Mouse (Mus musculus) B cell, adult 62 days (primary cell): ENCODE measurements around the gene Ttc32. TPM values are rescaled to one million over a fixed set of nuclear protein-coding genes. Genes with fewer than 3 reads are reported as not detected.

Source experiments
- total RNA-seq: library from RNA; stranded (reverse); gene quantifications from 4 replicates; pipeline ENCODE4 v1.2.4, GENCODE M21; 2023

Ttc32 gene
- total RNA-seq = 14.7 to 17.5 TPM (median 15.9 TPM) in 4 replicates

GRCm38 (mm10) chr12:9029888-9030723 is at the start of gene Ttc32:
Gene Ttc32 (plus strand): TSS chr12:9029997.

Other genes starting within 250 kb of the Ttc32 start
- 94.7 to 103 TPM (median 99.8 TPM) in 4 replicates for gene Laptm4a, start 108.3 kb upstream of the Ttc32 start, total RNA-seq
- not detected in 4 replicates for gene Matn3, start 82.1 kb upstream of the Ttc32 start, total RNA-seq
- 1.1 to 3.5 TPM (median 3.3 TPM) in 4 replicates for gene Wdr35, start 56.1 kb upstream of the Ttc32 start, total RNA-seq